Mouse (Mus musculus): ENCODE data around the gene Zfpl1. TPM values are rescaled to one million over a fixed set of nuclear protein-coding genes. Genes with fewer than 3 reads are reported as not detected.

Gene Zfpl1
- polyA plus RNA-seq (2021; fragmentation: Nextera tagmentation) = 55.1 and 67.5 TPM in 2 replicates
- long read RNA-seq, experiment 1, transcript Zfpl1-201 (8 exons, 1,287 nt) = minor isoform, 29 of 136 reads
- long read RNA-seq, experiment 1, transcript Zfpl1-208 (8 exons, 922 nt) = major isoform, 67 of 136 reads
- long read RNA-seq, experiment 1, partial matches to known transcripts = 23 of 136 reads
- long read RNA-seq, experiment 1, other reads (novel, unspliced or antisense) = 17 of 136 reads
- long read RNA-seq, experiment 2, transcript Zfpl1-208 (8 exons, 922 nt) = major isoform, 56 of 97 reads
- long read RNA-seq, experiment 2, transcript Zfpl1-201 (8 exons, 1,287 nt) = minor isoform, 25 of 97 reads
- long read RNA-seq, experiment 2, partial matches to known transcripts = 9 of 97 reads
- long read RNA-seq, experiment 2, other reads (novel, unspliced or antisense) = 7 of 97 reads

DNA sequence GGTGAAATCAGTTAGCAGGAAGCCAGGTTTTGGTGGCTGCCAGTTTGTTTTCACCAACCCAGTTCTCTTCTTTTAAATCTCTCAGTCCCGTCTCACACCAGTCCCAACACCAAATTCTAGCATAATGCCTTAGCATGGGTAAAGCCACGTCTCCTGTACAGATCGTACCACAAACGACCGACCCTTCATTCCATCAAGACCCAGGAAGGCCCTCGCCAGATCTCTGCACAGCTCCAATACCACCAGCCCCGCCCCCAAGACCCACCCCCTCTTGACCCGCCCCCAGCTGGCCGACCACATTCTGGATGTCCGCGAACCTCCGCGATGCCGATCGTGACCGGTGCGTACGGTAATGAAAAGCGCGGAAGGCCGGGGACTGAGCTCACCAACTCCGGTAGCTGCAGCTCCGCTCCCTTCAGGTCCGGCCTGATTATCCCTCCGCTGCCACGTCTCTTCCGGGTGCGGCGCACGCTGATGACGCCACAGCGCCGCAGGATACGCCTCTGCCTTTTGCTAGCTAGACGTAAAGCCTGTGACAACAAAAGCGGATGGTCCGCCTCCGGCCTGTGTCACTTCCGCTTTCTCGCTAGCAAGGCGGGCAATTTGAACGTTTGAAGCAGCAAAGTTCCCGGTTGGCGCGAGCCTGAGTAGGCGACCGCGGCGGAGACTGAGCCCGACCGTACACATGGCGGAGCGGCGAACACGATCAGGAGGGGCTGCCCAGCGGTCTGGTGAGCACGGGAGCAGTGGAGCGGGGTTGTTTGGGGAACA, at the start of gene Zfpl1, which contains the start of gene Cdca5:
TSS of gene Zfpl1 (minus strand) at position 479 of the 771 bp plus-strand sequence.
TSS of gene Cdca5 (plus strand) at position 506 of the 771 bp plus-strand sequence.

DNA sequence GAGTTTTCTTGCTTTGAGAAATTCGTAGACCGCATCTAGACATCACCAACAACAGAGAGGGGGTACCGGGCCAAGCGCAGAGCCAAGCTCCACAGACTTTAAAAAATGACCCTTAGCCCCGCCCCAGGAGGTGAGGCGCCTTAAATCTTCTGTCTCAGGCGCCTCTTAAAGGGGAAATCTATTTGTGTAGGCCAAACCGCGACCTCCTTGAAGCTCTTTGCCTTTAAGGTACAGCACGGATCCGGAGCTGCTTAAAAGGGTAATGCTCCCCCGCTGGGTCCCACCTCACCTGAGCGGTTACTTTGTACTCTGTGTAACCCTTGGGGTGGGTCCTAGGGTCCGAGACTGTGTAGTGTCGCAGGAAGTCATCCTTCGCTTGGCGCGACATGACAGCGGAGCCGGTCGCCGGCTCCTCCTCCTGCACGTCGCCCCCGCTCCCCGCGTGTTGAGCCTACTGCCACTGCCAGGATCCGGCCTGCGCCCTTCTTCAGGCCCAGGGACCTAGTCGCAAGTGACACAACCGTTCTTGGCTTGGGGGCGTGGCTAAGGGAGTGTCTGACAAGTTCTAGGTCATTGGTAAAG, 43.1 kb upstream of the Zfpl1 start, which contains the start of gene Snx15:
TSS of gene Snx15 (minus strand) at position 545 of the 582 bp plus-strand sequence.

GRCm38 (mm10) chr19:6117986-6118676, 33.4 kb upstream of the Zfpl1 start, which contains the start of gene Sac3d1:
Gene Sac3d1, minus strand, starts transcription at chr19:6118650.

GRCm38 (mm10) chr19:6105586-6105985, 20.8 kb upstream of the Zfpl1 start, which contains the start of gene Naaladl1:
Gene Naaladl1, plus strand, starts transcription at chr19:6105782.

DNA sequence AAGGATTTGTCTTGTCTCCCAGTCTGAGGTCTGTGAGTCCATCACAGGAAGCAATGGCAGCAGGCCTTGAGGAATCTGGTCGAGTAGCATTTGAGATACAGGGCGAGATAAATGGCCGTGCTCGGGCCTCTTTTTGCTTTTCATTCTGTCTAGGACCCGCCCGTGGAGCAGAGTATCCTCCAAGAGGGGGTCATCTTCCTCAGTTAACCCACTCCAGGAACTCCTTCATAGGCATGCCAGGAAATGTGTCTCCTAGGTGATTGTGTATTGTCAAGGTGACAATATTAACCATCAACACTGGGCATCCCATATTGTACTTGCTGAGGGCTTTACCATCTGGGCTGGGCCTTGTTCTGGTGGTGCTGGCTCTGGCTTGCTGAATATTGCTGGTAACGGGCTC, 9.4 kb upstream of the Zfpl1 start, which contains the start of gene AC131692.1:
TSS of gene AC131692.1 (plus strand) at position 301 of the 400 bp plus-strand sequence.

DNA sequence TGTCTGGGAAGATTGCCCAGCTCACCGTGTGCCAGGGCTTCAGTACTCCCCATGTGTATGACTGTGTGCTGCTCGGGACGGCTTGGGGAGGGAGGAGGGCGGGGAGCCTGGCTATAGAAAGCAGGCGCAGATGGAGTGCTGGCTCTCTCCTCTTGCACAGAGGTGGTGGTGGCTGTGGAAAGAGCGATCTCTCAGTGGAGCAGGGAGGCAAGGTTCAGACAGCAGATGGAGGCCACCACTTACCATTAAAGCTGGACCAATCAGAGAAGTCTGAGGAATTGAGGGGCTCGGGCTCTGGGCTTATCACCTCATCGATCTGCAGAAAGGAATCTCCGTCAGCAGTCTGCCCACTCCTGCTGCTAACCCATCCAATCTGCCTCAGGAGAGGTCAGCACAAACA, 2.6 kb downstream of the Zfpl1 start, which contains the start of gene Gm28374:
TSS of gene Gm28374 (minus strand) at position 101 of the 400 bp plus-strand sequence.

DNA sequence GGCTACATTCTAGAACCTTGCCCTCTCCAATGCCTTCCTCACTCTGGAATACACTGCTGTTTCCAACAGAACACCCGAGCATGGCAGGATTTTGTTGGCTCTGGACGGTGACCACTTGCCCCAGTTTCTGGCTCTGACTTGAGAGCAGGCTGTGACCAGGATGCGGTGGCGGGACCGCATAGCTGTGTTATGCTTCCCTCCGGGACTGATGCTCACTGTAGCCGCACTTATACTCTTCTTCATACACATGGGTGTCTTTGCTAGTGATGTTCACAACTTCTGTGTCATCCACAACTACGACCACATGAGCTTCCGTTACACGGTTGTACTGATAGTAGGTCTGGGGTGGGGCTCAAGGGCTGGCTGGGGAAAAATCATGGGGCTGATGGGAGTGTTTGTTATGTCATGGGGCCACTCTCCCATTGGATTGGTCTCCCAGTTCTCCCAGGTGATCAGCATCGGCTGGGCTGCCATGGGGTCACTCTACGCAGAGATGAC, 4.7 kb downstream of the Zfpl1 start, which contains the start of gene Tmem262:
TSS of gene Tmem262 (plus strand) at position 51 of the 498 bp plus-strand sequence.

DNA sequence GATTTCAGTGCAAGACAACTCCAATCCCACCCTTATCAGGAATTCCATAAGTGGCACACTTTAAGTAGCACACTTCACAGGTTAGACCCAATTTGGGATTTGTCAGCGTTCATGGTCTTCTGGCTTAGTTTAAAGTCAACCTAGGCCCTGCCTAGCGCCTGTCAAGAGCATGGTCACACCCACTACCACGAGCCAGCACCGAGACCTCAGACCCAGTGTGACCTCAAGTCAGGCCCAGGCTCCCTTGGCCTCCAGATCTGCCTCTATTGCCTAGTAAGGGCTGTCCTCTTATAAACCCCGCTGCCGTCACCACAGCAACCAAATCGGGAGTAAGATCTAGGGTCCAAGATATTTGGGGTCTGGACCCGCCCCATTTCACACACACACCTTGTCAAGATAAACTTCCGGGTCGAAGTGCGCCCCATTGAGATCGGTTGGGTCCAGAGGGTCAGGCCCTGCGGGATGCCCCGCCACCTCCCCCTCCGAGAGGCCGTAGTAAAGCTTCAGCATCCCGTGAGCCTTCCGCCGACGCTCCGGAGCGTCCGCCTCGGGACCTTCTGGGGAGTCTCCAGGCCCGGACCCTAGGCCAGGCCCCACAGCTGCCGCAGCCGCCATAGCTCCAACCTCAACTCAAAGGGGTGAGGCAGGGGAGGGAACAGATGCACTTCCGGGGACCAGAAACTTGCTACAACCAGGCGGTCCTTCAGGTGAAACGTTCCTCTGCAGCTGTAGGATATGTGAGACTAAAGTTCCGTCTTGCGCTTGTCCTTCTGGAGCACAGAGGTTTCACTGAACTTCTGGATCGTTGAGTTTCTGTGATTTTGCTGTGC, 8.0 kb downstream of the Zfpl1 start, which contains the start of gene Vps51:
TSS of gene Vps51 (minus strand) at position 668 of the 830 bp plus-strand sequence.

DNA sequence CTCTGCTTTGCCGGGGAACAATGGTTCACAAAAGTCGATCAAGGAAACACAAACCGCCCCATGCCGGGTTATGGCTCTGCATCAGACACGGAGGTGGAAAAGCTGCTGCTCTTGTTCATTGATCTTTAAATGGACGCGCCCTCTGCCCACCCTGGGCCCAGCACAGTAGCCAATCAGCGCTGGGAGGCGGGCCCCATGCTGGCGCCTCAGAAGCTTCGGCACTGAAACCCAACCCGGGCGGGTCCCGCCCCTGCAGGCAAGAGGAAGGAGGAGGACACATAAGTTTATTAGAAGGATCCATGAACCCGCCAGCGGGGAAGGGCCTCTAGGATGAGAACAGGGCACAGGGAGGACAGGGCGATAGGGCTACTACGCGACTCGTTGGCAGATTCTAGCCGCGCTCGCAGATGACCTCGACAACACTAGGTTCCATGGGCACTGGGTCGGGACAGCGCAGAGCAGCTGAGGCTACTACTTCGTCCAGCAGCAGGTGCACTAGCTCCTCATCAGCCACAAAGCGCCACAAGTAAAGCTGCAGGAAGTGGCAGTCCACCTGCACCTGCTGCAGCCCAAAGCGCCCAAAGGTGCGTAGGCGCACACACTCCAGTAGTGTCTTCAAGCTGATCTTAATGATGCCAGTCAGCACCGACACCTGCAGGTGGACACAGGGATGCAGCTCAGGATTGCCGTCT, 16.9 kb downstream of the Zfpl1 start, which contains the start of gene Tm7sf2:
TSS of gene Tm7sf2 (minus strand) at position 650 of the 692 bp plus-strand sequence.

DNA sequence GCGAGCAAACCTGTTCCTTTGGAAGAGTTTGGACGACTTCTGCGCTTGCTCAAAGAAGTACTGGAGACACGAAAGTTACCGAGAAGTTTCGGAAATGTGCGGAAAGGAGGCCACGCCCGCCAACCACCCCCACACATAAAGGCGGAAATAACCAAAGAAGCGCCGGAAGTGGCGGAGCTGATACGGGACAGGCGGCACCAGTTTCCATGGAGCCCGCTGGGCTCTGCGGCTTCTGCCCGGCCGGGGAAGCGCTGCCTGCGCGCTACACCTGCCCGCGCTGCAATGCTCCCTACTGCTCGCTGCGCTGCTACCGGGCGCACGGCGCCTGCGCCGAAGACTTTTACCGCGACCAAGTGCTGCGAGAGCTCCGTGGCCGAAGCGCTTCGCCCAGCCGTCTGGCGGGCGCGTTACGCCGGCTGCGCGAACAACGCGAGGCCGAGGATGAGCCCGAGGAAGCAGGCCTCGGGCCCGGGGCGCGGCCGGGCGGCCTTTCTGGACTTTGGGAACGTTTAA, 23.7 kb downstream of the Zfpl1 start, which contains the start of gene Znhit2:
TSS of gene Znhit2 (plus strand) at position 172 of the 513 bp plus-strand sequence.

DNA sequence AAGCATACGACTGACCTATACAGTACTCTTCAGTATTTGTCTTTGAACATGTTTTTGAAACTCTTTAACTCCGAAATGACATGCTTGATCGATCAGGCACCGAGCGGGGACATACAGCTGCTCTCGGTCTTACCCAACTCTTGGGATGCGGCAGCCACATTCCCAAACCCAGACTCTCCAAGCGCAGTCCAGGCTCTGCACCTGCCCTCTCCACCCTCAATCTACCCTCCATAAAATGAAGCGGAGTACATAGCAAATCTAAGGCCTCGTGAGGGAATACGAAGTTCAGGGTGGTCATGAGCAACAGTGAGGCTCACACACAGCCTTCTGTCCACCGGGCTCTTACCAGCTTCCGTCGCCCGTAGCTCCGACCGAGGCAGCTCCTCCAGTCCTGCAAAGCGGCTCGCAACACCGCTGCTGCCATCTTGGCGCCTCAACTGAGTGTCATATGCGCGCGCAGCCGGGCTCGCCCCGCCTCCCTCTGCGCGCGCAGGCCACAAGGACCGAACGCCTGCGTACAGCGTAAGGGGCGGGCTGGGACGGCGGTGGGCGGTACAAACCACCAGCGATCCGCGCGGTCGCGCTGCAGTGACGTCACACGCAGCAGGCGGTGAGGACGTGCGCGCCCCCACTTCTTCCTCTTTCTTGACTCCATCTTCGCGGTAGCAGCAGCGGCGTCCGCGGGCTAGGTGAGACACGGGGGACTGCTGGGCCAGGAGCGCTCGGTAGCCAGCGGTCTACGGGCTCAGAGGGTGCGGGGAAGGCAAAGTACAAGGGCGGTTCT, 27.3 kb downstream of the Zfpl1 start, which contains the start of the genes Mrpl49 and Fau:
TSS of gene Mrpl49 (minus strand) at position 473 of the 784 bp plus-strand sequence.
TSS of gene Fau (plus strand) at position 532 of the 784 bp plus-strand sequence.

GRCm38 (mm10) chr19:6046294-6047153, 38.2 kb downstream of the Zfpl1 start, which contains the start of gene Syvn1:
Gene Syvn1, plus strand, starts transcription at chr19:6046576.

Other genes with a start within 250 kb of the Zfpl1 start
- 12.0 and 15.6 TPM in 2 replicates for gene Frmd8, start 209.7 kb downstream of the Zfpl1 start, polyA plus RNA-seq (2021; fragmentation: Nextera tagmentation)
- 1.4 and 1.8 TPM in 2 replicates for gene Slc25a45, start 207.1 kb downstream of the Zfpl1 start, polyA plus RNA-seq (2021; fragmentation: Nextera tagmentation)
- 1.1 and 1.3 TPM in 2 replicates for gene Tigd3, start 190.8 kb downstream of the Zfpl1 start, polyA plus RNA-seq (2021; fragmentation: Nextera tagmentation)
- 31.6 and 39.7 TPM in 2 replicates for gene Dpf2, start 171.9 kb downstream of the Zfpl1 start, polyA plus RNA-seq (2021; fragmentation: Nextera tagmentation)
- 10.3 and 11.5 TPM in 2 replicates for gene Cdc42ep2, start 160.1 kb downstream of the Zfpl1 start, polyA plus RNA-seq (2021; fragmentation: Nextera tagmentation)
- gene Pola2, start 120.8 kb downstream of the Zfpl1 start, polyA plus RNA-seq (2021; fragmentation: Nextera tagmentation) = 1.9 and 3.1 TPM in 2 replicates
- not detected in 2 replicates for gene Slc22a20, start 98.8 kb downstream of the Zfpl1 start, polyA plus RNA-seq (2021; fragmentation: Nextera tagmentation)
- gene Capn1, start 69.1 kb downstream of the Zfpl1 start, polyA plus RNA-seq (2021; fragmentation: Nextera tagmentation) = 1.5 and 7.2 TPM in 2 replicates
- gene Syvn1, start 38.4 kb downstream of the Zfpl1 start, polyA plus RNA-seq (2021; fragmentation: Nextera tagmentation) = 28.4 and 36.3 TPM in 2 replicates
- 48.7 and 64.5 TPM in 2 replicates for gene Mrpl49, start 27.2 kb downstream of the Zfpl1 start, polyA plus RNA-seq (2021; fragmentation: Nextera tagmentation)
- gene Fau, start 27.1 kb downstream of the Zfpl1 start, polyA plus RNA-seq (2021; fragmentation: Nextera tagmentation) = 3,354 and 3,515 TPM in 2 replicates
- gene Znhit2, start 23.8 kb downstream of the Zfpl1 start, polyA plus RNA-seq (2021; fragmentation: Nextera tagmentation) = 65.8 and 70.2 TPM in 2 replicates
- 19.1 and 28.0 TPM in 2 replicates for gene Tm7sf2, start 16.6 kb downstream of the Zfpl1 start, polyA plus RNA-seq (2021; fragmentation: Nextera tagmentation)
- gene Vps51, start 7.7 kb downstream of the Zfpl1 start, polyA plus RNA-seq (2021; fragmentation: Nextera tagmentation) = 66.0 and 72.3 TPM in 2 replicates
- gene Tmem262, start 4.9 kb downstream of the Zfpl1 start, polyA plus RNA-seq (2021; fragmentation: Nextera tagmentation) = not detected in 2 replicates
- 0.30 and 0.31 TPM in 2 replicates for gene Gm28374, start 2.7 kb downstream of the Zfpl1 start, polyA plus RNA-seq (2021; fragmentation: Nextera tagmentation)
- gene Cdca5, start within 50 bp of the Zfpl1 start, polyA plus RNA-seq (2021; fragmentation: Nextera tagmentation) = 0.08 and 0.12 TPM in 2 replicates
- gene AC131692.1, start 9.5 kb upstream of the Zfpl1 start, polyA plus RNA-seq (2021; fragmentation: Nextera tagmentation) = not detected in 2 replicates
- 0.07 and 0.18 TPM in 2 replicates for gene Naaladl1, start 20.8 kb upstream of the Zfpl1 start, polyA plus RNA-seq (2021; fragmentation: Nextera tagmentation)
- gene Sac3d1, start 33.7 kb upstream of the Zfpl1 start, polyA plus RNA-seq (2021; fragmentation: Nextera tagmentation) = 48.7 and 63.2 TPM in 2 replicates
- 63.9 and 70.7 TPM in 2 replicates for gene Snx15, start 43.3 kb upstream of the Zfpl1 start, polyA plus RNA-seq (2021; fragmentation: Nextera tagmentation)
- gene Batf2, start 56.0 kb upstream of the Zfpl1 start, polyA plus RNA-seq (2021; fragmentation: Nextera tagmentation) = 0.19 TPM in 1 of 2 replicates, not detected in the other
- 175 and 184 TPM in 2 replicates for gene Arl2, start 56.6 kb upstream of the Zfpl1 start, polyA plus RNA-seq (2021; fragmentation: Nextera tagmentation)
- not detected in 2 replicates for gene Majin, start 99.4 kb upstream of the Zfpl1 start, polyA plus RNA-seq (2021; fragmentation: Nextera tagmentation)
- not detected in 2 replicates for gene Gpha2, start 141.4 kb upstream of the Zfpl1 start, polyA plus RNA-seq (2021; fragmentation: Nextera tagmentation)
- gene Ppp2r5b, start 150.9 kb upstream of the Zfpl1 start, polyA plus RNA-seq (2021; fragmentation: Nextera tagmentation) = 32.1 and 73.3 TPM in 2 replicates
- 6.0 and 7.8 TPM in 2 replicates for gene Atg2a, start 156.7 kb upstream of the Zfpl1 start, polyA plus RNA-seq (2021; fragmentation: Nextera tagmentation)
- gene Ehd1, start 191.8 kb upstream of the Zfpl1 start, polyA plus RNA-seq (2021; fragmentation: Nextera tagmentation) = 17.3 and 24.9 TPM in 2 replicates
- 0.04 and 0.33 TPM in 2 replicates for gene Cdc42bpg, start 221.5 kb upstream of the Zfpl1 start, polyA plus RNA-seq (2021; fragmentation: Nextera tagmentation)

All from left cerebral cortex, adult 6 months (tissue).